Mouse (Mus musculus) cerebellum, adult 9-11 months (tissue): ENCODE results near the gene Kif1b.
"Not testable (repeated sequence)": the region's sequence is repeated elsewhere in the genome, so short reads cannot be mapped to it uniquely, and the experiment has no call there.

Experiments used
- DNase-seq: peaks from one replicate; pipeline ENCODE4 v3.0.0; 2022

The Kif1b gene

GRCm38 (mm10) chr4:149264895-149265294, 42.6 kb downstream of the Kif1b start:
- DNase-seq = no peak

- no peak for DNase-seq
Observed at GRCm38 (mm10) chr4:149263218-149263617, 44.3 kb downstream of the Kif1b start.

- DNase-seq = no peak
Observed at GRCm38 (mm10) chr4:149261466-149261865, 46.0 kb downstream of the Kif1b start.

- no peak for DNase-seq
Observed at GRCm38 (mm10) chr4:149260911-149261310, 46.6 kb downstream of the Kif1b start.

- DNase-seq = no peak
Observed at GRCm38 (mm10) chr4:149259391-149260094, 48.0 kb downstream of the Kif1b start.

- no peak for DNase-seq
Observed at GRCm38 (mm10) chr4:149258926-149259325, 48.6 kb downstream of the Kif1b start.

GRCm38 (mm10) chr4:149256511-149257300, 50.8 kb downstream of the Kif1b start:
- peak; percentile 91 for DNase-seq

- DNase-seq = no peak
Observed at GRCm38 (mm10) chr4:149255277-149256270, 51.9 kb downstream of the Kif1b start.

- no peak for DNase-seq
Observed at GRCm38 (mm10) chr4:149254827-149255226, 52.7 kb downstream of the Kif1b start.

GRCm38 (mm10) chr4:149249311-149249710, 58.2 kb downstream of the Kif1b start:
- no peak for DNase-seq

- DNase-seq = no peak
Observed at GRCm38 (mm10) chr4:149247772-149248171, 59.7 kb downstream of the Kif1b start.

GRCm38 (mm10) chr4:149247156-149247633, 60.3 kb downstream of the Kif1b start:
- DNase-seq = no peak

- no peak for DNase-seq
Observed at GRCm38 (mm10) chr4:149246578-149247155, 60.8 kb downstream of the Kif1b start.

GRCm38 (mm10) chr4:149237011-149237410, 70.5 kb downstream of the Kif1b start:
- DNase-seq = no peak

- no peak for DNase-seq
Observed at GRCm38 (mm10) chr4:149233938-149234337, 73.6 kb downstream of the Kif1b start.

- not testable (repeated sequence) for DNase-seq
Observed at GRCm38 (mm10) chr4:149228682-149229081, 78.8 kb downstream of the Kif1b start.

GRCm38 (mm10) chr4:149228256-149228655, 79.2 kb downstream of the Kif1b start:
- DNase-seq = peak; percentile 59

- DNase-seq = no peak
Observed at GRCm38 (mm10) chr4:149226311-149226710, 81.2 kb downstream of the Kif1b start.

- DNase-seq = no peak
Observed at GRCm38 (mm10) chr4:149223453-149223852, 84.0 kb downstream of the Kif1b start.

- DNase-seq = no peak
Observed at GRCm38 (mm10) chr4:149220481-149220880, 87.0 kb downstream of the Kif1b start.

- peak; percentile 78 for DNase-seq
Observed at GRCm38 (mm10) chr4:149220042-149220473, 87.4 kb downstream of the Kif1b start.

GRCm38 (mm10) chr4:149219401-149220041, 88.0 kb downstream of the Kif1b start:
- DNase-seq = no peak
